Mouse (Mus musculus) inflammation-experienced regulatory T-cells, adult 6 months (primary cell): ENCODE results near the gene Scgn. TPM values are rescaled to one million over a fixed set of nuclear protein-coding genes. Genes with fewer than 3 reads are reported as not detected.

Experiments
- ATAC-seq: one replicate; pipeline ENCODE4 v1.8.0; 2017
- polyA plus RNA-seq, 3 experiments: library from polyadenylated mRNA; unstranded; fragments of 100-300 nt; shearing (Covaris generic); gene quantifications; one replicate each; pipeline ENCODE4 v1.2.1; 2017

Gene Scgn
- polyA plus RNA-seq, 3 experiments from 2014 or later = not detected

- ATAC-seq = no peak
These were observed 56.8 kb downstream of the Scgn start, which contains the start of gene Hist1h2aa for GRCm38 (mm10) chr13:23934211-23934520. Gene Hist1h2aa, plus strand, starts transcription at chr13:23934462.

- no peak for ATAC-seq
These were observed 57.4 kb downstream of the Scgn start, which contains the start of gene Hist1h2ba for GRCm38 (mm10) chr13:23933421-23934210. Gene Hist1h2ba, minus strand, starts transcription at chr13:23934156.

DNA sequence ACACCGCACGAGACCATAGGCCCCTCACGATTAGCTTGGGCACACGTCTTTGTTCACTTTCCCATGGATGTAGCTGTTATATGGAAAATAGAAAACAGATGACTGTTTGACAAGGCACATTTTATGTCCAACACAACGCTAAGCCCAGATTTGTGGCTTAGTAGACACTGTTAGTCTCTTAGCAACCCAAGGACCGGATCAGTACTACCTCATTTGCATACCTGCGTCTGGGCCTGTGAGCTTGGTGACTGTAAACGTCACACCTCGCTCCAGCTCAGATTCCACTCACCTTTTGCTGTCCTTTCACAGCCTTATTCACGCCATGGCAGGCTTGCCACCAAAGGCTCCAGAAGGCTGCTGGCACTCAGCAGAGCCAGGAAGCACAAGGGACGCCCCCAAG, 60.1 kb downstream of the Scgn start:
- no peak for ATAC-seq

GRCm38 (mm10) chr13:23930461-23930860, 60.6 kb downstream of the Scgn start:
- ATAC-seq = no peak

GRCm38 (mm10) chr13:23928637-23929036, 62.4 kb downstream of the Scgn start:
- no peak for ATAC-seq

- ATAC-seq = no peak
These were observed 65.2 kb downstream of the Scgn start for GRCm38 (mm10) chr13:23925792-23926191.

DNA sequence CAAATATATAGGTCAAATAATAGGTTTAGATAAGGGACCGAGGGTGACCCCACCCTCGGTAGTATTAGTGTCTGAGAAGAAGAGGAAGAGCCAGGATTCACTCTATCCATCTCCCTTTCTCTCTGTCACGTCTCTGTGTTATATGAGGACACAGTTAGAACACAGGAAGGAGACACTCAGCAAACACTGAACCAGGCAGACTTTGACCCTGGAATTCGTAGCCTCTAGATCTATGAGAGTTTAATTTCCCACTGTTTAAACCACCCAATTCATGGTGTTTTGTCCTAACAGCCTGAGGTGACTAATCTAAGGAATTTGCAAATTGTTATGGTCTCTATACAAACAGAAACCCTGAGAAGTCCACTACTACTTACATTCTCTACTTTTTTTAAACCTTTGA, 73.3 kb downstream of the Scgn start:
- no peak for ATAC-seq

DNA sequence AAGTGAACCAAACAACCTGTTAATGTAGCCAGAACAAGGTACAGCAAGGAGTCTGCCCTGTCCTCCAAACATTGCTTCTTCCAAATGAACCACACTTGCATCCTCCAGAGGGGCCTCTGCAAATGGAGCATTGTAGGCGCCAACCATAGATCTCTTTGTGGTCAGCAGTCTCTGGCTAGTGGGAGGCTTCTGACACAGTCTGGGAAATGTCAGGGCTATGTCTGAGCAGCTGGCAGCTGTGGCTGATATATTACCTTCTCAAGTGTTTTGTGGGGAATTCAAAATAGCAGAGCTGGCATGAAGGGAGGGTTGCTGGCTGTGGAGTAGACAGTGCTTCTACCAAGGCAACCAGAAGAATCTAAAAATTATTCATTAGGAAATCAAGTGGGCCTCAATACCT, 74.9 kb downstream of the Scgn start:
- no peak for ATAC-seq

DNA sequence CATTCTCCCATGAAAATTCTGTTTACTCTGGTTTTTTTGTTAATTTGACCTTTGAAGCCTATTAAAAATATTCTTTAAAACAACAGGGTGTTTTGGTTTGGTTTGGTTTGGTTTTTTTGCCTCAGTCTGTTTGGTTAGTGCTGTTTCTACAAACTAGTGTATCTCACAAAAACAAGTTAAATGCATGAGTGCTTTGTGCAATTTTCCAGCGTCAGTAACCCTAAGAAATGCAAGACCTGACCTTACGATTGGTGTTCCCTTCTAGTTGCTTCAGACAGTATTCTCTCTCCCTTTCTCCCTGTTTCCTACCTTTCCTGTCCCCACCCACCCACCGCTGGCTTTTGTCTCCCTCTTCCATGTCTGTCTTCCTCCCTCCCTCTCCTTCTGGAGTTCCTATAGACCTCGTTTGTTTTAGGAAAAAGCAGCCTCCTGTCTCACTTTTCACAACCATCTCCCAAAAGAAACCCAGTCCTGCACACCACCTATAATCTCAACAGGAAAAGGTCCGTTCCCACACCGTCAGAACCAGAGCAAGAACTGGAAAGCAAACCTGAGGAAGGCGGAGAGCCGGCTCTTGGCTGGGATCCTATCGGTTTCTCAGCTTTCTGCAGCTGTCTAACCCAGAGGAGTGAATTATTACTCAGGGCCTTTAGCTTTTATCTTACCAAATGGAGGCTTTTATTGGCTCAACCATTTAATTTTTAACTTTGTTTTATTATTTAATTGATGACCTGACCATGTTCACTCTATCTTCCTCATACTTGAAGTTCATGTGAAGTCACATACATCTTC, 76.4 kb downstream of the Scgn start, which contains the start of gene Slc17a4:
TSS of gene Slc17a4 (minus strand) at position 634 of the 792 bp plus-strand sequence.
- ATAC-seq = no peak

DNA sequence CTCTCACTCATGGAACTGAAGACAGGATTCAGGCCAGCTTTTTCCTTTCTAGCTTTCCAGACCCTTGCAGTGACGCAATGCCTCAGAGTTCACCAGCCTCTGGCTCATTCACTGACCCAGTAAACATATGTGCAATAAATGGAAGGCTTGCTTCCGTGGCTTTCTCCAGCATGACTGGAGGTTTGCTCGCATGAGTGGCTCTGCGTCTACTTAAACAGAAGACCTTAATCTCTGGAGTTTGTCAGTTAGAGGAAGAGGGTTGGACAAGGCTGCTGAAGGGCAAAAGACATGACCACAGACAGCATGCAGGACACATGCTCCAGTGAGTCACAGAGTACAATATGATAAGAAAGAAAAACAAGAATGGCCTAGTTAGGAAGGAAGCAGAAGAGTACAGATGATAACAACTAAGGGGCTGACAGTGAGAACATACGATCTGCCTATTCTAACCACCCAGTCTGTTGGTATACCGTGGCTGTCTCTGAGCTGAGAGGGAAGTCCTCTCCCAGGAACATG, 77.2 kb downstream of the Scgn start:
- ATAC-seq = no peak

GRCm38 (mm10) chr13:23911335-23911734, 79.7 kb downstream of the Scgn start:
- ATAC-seq = no peak

DNA sequence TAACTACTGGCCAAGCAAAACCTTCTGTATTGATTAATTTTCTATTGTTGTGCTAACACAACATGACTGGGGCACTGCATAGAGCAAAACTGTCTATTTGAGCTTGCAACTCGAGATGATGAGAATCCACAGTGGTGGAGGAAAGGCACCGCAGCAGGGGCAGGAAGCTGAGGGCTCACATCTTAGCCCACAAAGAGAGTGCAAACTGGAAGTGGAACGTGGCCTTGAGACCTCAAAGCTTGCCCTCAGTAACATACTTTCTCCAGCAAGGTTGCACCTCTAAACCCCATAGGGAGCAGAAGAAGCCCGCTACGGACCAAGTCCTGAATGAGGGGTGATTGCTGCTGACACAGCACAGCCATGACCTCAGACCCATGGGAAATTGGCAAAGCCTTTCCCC, 80.9 kb downstream of the Scgn start:
- no peak for ATAC-seq

DNA sequence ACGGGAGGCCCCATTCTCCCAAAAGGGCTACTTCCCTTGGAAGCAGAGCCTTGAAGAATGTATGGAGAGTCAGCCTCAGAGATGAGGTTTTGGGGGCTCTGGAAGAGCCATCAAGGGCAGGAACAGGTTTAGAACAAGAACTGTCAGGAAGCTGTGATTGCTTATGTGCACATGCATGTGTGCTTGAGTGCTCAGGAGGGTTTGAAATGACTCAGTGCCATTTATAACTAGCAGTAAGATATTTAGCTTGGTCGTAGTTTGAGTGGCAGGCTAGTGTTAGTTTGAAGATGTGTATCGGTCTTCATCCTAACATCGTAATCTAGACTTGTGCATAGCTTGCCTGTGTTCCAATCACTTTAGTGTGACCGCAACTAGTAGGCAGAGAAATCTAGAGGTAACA, 84.1 kb downstream of the Scgn start:
- no peak for ATAC-seq

Other genes starting within 250 kb of the Scgn start
- gene Hist1h3c, start 245.6 kb downstream of the Scgn start, polyA plus RNA-seq = 1 to 10 TPM in 1 of 3 experiments, not detected in 2; 2.5 TPM
- gene Hist1h2bb, start 244.5 kb downstream of the Scgn start, polyA plus RNA-seq = 1 to 10 TPM in 2 of 3 experiments, not detected in 1; 2.5 to 2.8 TPM
- 10 to 100 TPM in 1 of 3 experiments, not detected in 2; 14.8 TPM for gene Hist1h2ab, start 240.1 kb downstream of the Scgn start, polyA plus RNA-seq
- 1 to 10 TPM in 1 of 3 experiments, not detected in 2; 1.1 TPM for gene Hist1h3b, start 238.9 kb downstream of the Scgn start, polyA plus RNA-seq
- gene Hist1h4b, start 234.2 kb downstream of the Scgn start, polyA plus RNA-seq = 10 to 100 TPM in 1 of 3 experiments, 1 to 10 TPM in 1, not detected in 1; 4.1 to 20.2 TPM
- 1 to 10 TPM in 1 of 3 experiments, not detected in 2; 3.1 TPM for gene Hist1h4a, start 230.0 kb downstream of the Scgn start, polyA plus RNA-seq
- gene Hist1h3a, start 228.8 kb downstream of the Scgn start, polyA plus RNA-seq = 1 to 10 TPM in 1 of 3 experiments, not detected in 2; 1.6 TPM
- gene Hist1h1a, start 227.5 kb downstream of the Scgn start, polyA plus RNA-seq = 1 to 10 TPM; 2.5 to 6.1 (median 3.4) TPM
- gene Trim38, start 221.3 kb downstream of the Scgn start, polyA plus RNA-seq = not detected
- not detected for gene Slc17a2, start 184.2 kb downstream of the Scgn start, polyA plus RNA-seq
- gene Slc17a3, start 151.8 kb downstream of the Scgn start, polyA plus RNA-seq = not detected
- not detected for gene Slc17a1, start 123.5 kb downstream of the Scgn start, polyA plus RNA-seq
- under 1 TPM in 1 of 3 experiments, not detected in 2; 0.12 TPM for gene Slc17a4, start 76.2 kb downstream of the Scgn start, polyA plus RNA-seq
- gene Hist1h2ba, start 57.1 kb downstream of the Scgn start, polyA plus RNA-seq = not detected
- gene Hist1h2aa, start 56.8 kb downstream of the Scgn start, polyA plus RNA-seq = not detected